Mouse (Mus musculus) brain, embryonic 14.5 days (tissue): ENCODE measurements around the gene Arpc5l.

Experiments
- CTCF ChIP-seq: fragments of 200-500 bp; IDR thresholded peaks from 2 replicates; pipeline ENCODE4 v1.5.1; 2012; ENCODE audit warnings: inconsistent platforms, mild to moderate bottlenecking, moderate library complexity, borderline replicate concordance; ENCODE audit not compliant: insufficient read depth, insufficient read length; ENCODE audit errors: extremely low read depth
- POLR2A ChIP-seq: fragments of 200-500 bp; IDR thresholded peaks from 2 replicates; pipeline ENCODE4 v1.6.1; 2012; ENCODE audit warnings: mild to moderate bottlenecking, inconsistent platforms, borderline replicate concordance; ENCODE audit not compliant: poor library complexity, insufficient read depth, insufficient read length, severe bottlenecking; ENCODE audit errors: extremely low read depth

DNA sequence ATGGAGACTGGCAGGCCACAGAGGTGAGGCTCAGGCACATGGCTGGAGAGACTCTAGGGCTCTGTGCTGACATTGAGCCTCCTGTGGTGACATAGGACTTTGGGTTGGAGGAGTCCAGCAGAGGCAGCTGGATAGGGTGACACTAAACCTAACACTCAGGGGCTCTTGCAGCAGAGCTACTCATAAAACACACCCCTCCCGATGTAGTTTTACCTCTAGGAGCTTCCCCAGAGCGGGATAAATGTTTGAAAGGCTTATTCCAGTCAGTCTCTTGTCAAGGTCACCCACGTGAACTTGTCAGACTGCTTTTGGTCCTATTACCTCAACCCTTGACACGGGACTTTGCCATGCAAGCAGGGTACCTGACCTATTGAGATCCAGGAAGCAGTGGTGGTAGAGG lies 5.8 kb upstream of the Arpc5l start:
- no peak for TF ChIP-seq CTCF
- no peak for TF ChIP-seq POLR2A
